Mouse (Mus musculus): Measurements from ENCODE around the gene Tdrd1.

DNA sequence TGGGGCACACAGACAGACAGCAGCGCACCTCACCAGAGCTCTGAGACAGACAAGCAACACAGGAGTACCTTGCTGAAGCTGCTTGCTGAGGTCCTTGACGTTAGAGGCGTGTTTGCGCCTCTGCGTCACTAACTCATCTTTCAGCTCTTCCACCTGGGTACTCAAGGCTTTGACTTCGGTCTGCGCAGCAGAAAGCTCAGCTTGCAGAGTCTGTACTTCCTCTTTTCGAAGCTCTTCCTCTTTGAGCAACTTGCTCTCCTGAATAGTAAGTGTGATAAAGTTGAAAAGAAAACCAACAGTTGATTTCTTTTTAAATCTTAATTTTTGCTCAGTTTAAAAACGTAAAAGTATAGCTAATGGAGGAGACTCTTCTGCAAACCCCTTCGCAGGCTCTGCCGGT, 28.6 kb upstream of the Tdrd1 start:
- TF ChIP-seq CTCF (IDR thresholded peaks at IDR 0.05; ENCODE audit: low read depth, low read length) (no peak), POLR2A (IDR thresholded peaks at IDR 0.05; ENCODE audit: extremely low read depth, insufficient read depth, low read length) (no peak)

Data from liver, adult 2 months (tissue).